Mouse (Mus musculus): ENCODE data around the gene Hspbap1.

- TF ChIP-seq EP300 (IDR thresholded peaks at IDR 0.05; ENCODE audit: low read depth): no peak
- no peak for TF ChIP-seq CTCF (IDR thresholded peaks at IDR 0.05; ENCODE audit: low read depth)
These were observed 30.6 kb upstream of the Hspbap1 start for GRCm38 (mm10) chr16:35739548-35739947.
